Mouse (Mus musculus): Measurements from ENCODE around the gene Tpo.

Gene Tpo

DNA sequence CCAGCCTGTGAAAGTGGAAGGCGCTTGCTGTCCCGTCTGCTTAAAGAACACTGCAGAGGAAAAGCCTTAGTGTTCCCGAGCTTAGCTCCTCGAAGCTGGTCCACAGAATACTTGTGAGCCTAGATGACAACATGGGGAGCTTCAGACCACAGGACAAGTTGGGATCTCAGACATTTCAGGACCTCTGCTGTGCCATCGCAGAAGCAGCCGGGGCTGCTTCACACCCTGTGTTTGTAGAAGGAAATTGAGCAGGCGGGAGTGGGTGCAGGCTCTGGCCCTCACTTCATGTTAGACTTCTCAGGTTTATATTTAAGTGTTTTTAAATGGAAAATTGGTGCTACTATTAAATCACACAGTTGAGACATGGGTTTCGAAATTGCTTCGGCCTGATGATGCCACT, 116.9 kb downstream of the Tpo start:
- no peak for DNase-seq

GRCm38 (mm10) chr12:30008741-30009140, 123.7 kb downstream of the Tpo start:
- no peak for DNase-seq

GRCm38 (mm10) chr12:30006586-30006985, 125.8 kb downstream of the Tpo start:
- DNase-seq = no peak
